Mouse (Mus musculus): ENCODE data around the gene Kansl1.

- no peak for TF ChIP-seq CTCF (IDR thresholded peaks at IDR 0.05; ENCODE audit: low read depth, low read length)
- no peak for TF ChIP-seq GATA1 (IDR thresholded peaks at IDR 0.05; ENCODE audit: borderline replicate concordance, low read length)
Measured at GRCm38 (mm10) chr11:104441475-104442332, 27.0 kb downstream of the Kansl1 start.
